Mouse (Mus musculus): ENCODE results near the gene Cpne5. TPM values are rescaled to one million over a fixed set of nuclear protein-coding genes. Genes with fewer than 3 reads are reported as not detected.

Gene Cpne5
- polyA plus RNA-seq, 1 experiment from 2014 or later = 12.4 TPM

Other genes starting within 250 kb of the Cpne5 start
- gene Stk38, start 230.2 kb downstream of the Cpne5 start, polyA plus RNA-seq (2014; fragmentation: Nextera tagmentation; extraction: Ambion mirVana) = 87.0 and 88.7 TPM in 2 replicates
- gene Srsf3, start 205.5 kb downstream of the Cpne5 start, polyA plus RNA-seq (2014; fragmentation: Nextera tagmentation; extraction: Ambion mirVana) = 494 and 574 TPM in 2 replicates
- gene Cdkn1a, start 147.2 kb downstream of the Cpne5 start, polyA plus RNA-seq (2014; fragmentation: Nextera tagmentation; extraction: Ambion mirVana) = 223 and 292 TPM in 2 replicates
- gene Rab44, start 124.0 kb downstream of the Cpne5 start, polyA plus RNA-seq (2014; fragmentation: Nextera tagmentation; extraction: Ambion mirVana) = 1.7 and 2.2 TPM in 2 replicates
- gene Ppil1, start 26.0 kb upstream of the Cpne5 start, polyA plus RNA-seq (2014; fragmentation: Nextera tagmentation; extraction: Ambion mirVana) = 108 and 117 TPM in 2 replicates
- gene BC004004, start 30.6 kb upstream of the Cpne5 start, polyA plus RNA-seq (2014; fragmentation: Nextera tagmentation; extraction: Ambion mirVana) = 82.1 and 85.6 TPM in 2 replicates
- gene Pi16, start 79.5 kb upstream of the Cpne5 start, polyA plus RNA-seq (2014; fragmentation: Nextera tagmentation; extraction: Ambion mirVana) = 1.8 and 3.0 TPM in 2 replicates
- gene Mtch1, start 109.8 kb upstream of the Cpne5 start, polyA plus RNA-seq (2014; fragmentation: Nextera tagmentation; extraction: Ambion mirVana) = 396 and 441 TPM in 2 replicates
- 10.5 and 12.7 TPM in 2 replicates for gene Fgd2, start 122.7 kb upstream of the Cpne5 start, polyA plus RNA-seq (2014; fragmentation: Nextera tagmentation; extraction: Ambion mirVana)

Measured in embryonic facial prominence, embryonic 14.5 days (tissue).